Mouse (Mus musculus) liver, embryonic 14.5 days (tissue): Measurements from ENCODE around the gene Rasal1. TPM values are rescaled to one million over a fixed set of nuclear protein-coding genes. Genes with fewer than 3 reads are reported as not detected.

Experiments
- ATAC-seq: fragments of 200-750 bp; cut with Nextera tagmentation; 2 replicates; pipeline ENCODE4 v1.8.0; 2017; ENCODE audit warnings: moderate number of reproducible peaks, mild to moderate bottlenecking, moderate library complexity; ENCODE audit not compliant: insufficient read depth
- DNase-seq, 3 experiments: peaks; one replicate each; pipeline ENCODE4 v3.0.0-alpha.2; 2012 to 2013; ENCODE audit warnings: low read depth in 3 of 3, low spot score in 3 of 3
- H3K27ac ChIP-seq: fragments of 300-500 bp; sonication (generic); 2 replicates; pipeline ENCODE4 v1.5.1; 2014; ENCODE audit warnings: moderate library complexity, mild to moderate bottlenecking, control low read depth, inconsistent platforms
- H3K27me3 ChIP-seq: fragments of 300-500 bp; sonication (generic); 2 replicates; pipeline ENCODE4 v1.6.1; 2014; ENCODE audit warnings: mild to moderate bottlenecking, low read length, moderate library complexity; ENCODE audit not compliant: control insufficient read depth, insufficient read depth
- H3K36me3 ChIP-seq: fragments of 300-500 bp; sonication (generic); replicated peaks from 2 replicates; pipeline ENCODE4 v1.6.1; 2014; ENCODE audit warnings: low read depth; ENCODE audit not compliant: control insufficient read depth, insufficient read depth
- H3K4me1 ChIP-seq, 2 experiments: fragments of 200-500 bp in 1 of 2; fragments of 300-500 bp in 1 of 2; sonication (generic) in 1 of 2; replicated peaks; 2 replicates each; pipeline ENCODE4 v1.6.1; 2012 to 2014; ENCODE audit warnings: antibody characterized with exemption in 1 of 2, inconsistent platforms in 1 of 2, low read length in 1 of 2; ENCODE audit not compliant: control insufficient read depth in 2 of 2, insufficient read depth in 2 of 2
- H3K4me2 ChIP-seq: fragments of 300-500 bp; sonication (generic); 2 replicates; pipeline ENCODE4 v1.6.1; 2014; ENCODE audit warnings: low read depth, mild to moderate bottlenecking, control low read depth, moderate library complexity
- H3K4me3 ChIP-seq, 2 experiments: fragments of 200-500 bp in 1 of 2; fragments of 300-500 bp in 1 of 2; sonication (generic) in 1 of 2; 2 replicates each; pipeline ENCODE4 v1.5.1; 2012 to 2014; ENCODE audit warnings: low read depth in 2 of 2, low read length in 2 of 2, mild to moderate bottlenecking in 2 of 2, control low read depth in 1 of 2, inconsistent platforms in 1 of 2, moderate library complexity in 1 of 2; ENCODE audit not compliant: insufficient read depth in 1 of 2
- H3K9ac ChIP-seq: fragments of 300-500 bp; sonication (generic); replicated peaks from 2 replicates; pipeline ENCODE4 v1.6.1; 2014; ENCODE audit warnings: mild to moderate bottlenecking, control low read depth, moderate library complexity
- H3K9me3 ChIP-seq: fragments of 300-500 bp; sonication (generic); 2 replicates; pipeline ENCODE4 v1.6.1; 2016; ENCODE audit warnings: low read length, mixed read lengths; ENCODE audit not compliant: control insufficient read depth
- CTCF ChIP-seq: IDR thresholded peaks from 2 replicates; pipeline ENCODE4 v1.5.1; 2016; ENCODE audit warnings: antibody characterized with exemption, low read depth, control low read depth
- EP300 ChIP-seq: IDR thresholded peaks from 2 replicates; pipeline ENCODE4 v1.6.1; 2016; ENCODE audit warnings: antibody characterized with exemption, low read depth
- WGBS: fragments of 180-500 bp; shearing (Covaris S2); extraction: QIAGEN DNeasy Blood & Tissue Kit; methylation state at CpG from one replicate; pipeline ENCODE4 v1.1.7; 2014; ENCODE audit not compliant: insufficient replicate concordance; 5-methylcytosine and 5-hydroxymethylcytosine counted together
- polyA plus RNA-seq, 2 experiments: library from polyadenylated mRNA; depleted of rRNA in 1 of 2; stranded (reverse) in 1 of 2; unstranded in 1 of 2; fragments of >200 nt; fragmentation: Nextera tagmentation in 1 of 2; extraction: Ambion mirVana in 1 of 2; gene quantifications; 2 replicates each; pipeline versions ENCODE4 v1.2.1 to v1.2.3; 2012 to 2014

The Rasal1 gene
- polyA plus RNA-seq, 2 experiments: 0.17 to 0.18 TPM

DNA sequence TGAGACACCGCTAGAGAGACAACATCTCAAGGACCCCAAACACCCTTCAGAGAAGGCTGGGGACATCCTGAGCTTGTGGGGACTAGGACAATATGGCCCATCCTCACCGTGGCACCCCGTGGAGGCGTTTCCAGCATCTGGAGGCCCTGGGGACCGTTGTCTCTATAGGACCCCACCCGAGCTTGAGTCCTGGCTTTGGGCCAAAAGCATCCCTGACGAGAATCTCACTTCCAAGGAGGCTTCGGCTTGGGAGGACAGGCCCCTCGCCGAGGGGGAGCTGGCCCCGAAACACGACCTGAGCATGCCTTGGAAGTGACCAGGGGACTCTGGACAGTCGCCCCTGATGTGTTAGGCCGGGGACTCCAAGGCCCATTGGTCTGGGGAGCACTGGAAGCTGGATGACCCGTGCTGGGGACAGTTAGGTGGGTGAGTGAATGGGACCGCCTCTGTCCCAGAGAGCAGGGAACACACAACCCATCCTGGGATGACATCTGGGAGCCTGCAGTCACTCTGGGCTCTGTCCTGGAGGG is 39.3 kb upstream of the Rasal1 start:
- ATAC-seq: no peak
- no peak for TF ChIP-seq CTCF
- TF ChIP-seq EP300: no peak
- H3K4me3 ChIP-seq: no peak overlapping the region

DNA sequence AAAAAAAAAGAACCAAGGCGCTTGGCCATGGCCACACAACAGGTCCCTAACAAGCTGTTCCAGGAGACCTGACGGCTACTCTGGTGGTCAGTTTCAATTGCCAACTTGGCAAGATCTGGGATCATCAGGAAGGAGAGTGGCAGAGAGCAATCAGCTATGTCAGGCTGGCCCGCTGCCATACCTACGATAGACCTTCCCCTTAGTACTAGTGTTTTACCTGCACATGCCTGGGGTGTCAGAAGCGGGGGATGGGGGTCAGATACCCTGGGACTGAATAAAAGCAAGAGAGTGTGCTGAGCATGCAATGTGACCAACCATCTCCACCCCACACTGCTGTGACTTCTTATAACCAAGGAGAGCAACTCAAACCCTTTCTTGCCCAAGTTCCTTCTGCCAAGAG is 37.7 kb upstream of the Rasal1 start:
- Histone ChIP-seq H3K9ac (no peak overlapping the region), H3K9me3 (no peaks in the 10 kb centered on the region), H3K27ac (no peak overlapping the region), H3K4me1 (peaks cover 3 to 10% of the 10 kb centered on the region in 2 experiments), H3K36me3 (no peaks in the 10 kb centered on the region), H3K4me2 (peak overlapping the region; percentile 96), H3K27me3 (no peaks in the 10 kb centered on the region), H3K4me3 (no peak overlapping the region)
- WGBS: 83% methylated on average over 5 of the region's 5 CpGs
- ATAC-seq (no peak), DNase-seq (no peak)
- no peak for TF ChIP-seq CTCF

More for the DNA sequence above, 39.3 kb upstream of the Rasal1 start:
- H3K27me3 ChIP-seq: no peaks in the 10 kb centered on the region
- peaks cover 6 to 15% of the 10 kb centered on the region in 2 experiments for H3K4me1 ChIP-seq
- no peaks in the 10 kb centered on the region for H3K36me3 ChIP-seq
- no peak for DNase-seq
- H3K9ac ChIP-seq: no peak overlapping the region
- no peak overlapping the region for H3K4me2 ChIP-seq
- no peak overlapping the region for H3K27ac ChIP-seq
- WGBS: 75% methylated on average over 16 of the region's 16 CpGs
- H3K9me3 ChIP-seq: no peaks in the 10 kb centered on the region

DNA sequence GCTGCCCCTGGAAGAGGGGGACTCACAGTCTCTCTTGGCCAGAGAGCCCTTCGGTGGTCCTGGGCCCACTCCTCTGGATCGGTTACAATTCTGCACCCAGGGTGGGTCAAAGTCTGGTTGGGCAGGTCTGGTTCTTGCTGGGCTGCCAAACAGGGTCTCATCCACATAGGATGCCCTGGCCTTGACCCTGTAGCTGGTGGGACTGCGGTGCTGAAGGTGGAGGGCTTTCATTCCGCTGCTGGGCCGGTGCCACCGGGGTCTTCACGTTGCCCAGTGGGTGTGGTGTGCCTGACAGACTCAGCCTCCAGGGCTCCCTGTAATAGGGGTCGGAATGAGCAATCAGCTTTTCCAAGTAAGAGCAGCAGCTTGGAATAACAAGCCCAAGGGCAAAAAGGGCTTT is 37.2 kb upstream of the Rasal1 start:
- Histone ChIP-seq H3K9me3 (no peaks in the 10 kb centered on the region), H3K4me3 (peak overlapping the region; percentile 78 to 84), H3K9ac (peak overlapping the region; percentile 65), H3K36me3 (no peaks in the 10 kb centered on the region), H3K4me2 (peak overlapping the region; percentile 96), H3K4me1 (peaks cover 3 to 10% of the 10 kb centered on the region in 2 experiments), H3K27ac (no peak overlapping the region), H3K27me3 (no peaks in the 10 kb centered on the region)
- DNase-seq (no peak), ATAC-seq (no peak)
- WGBS: 60% methylated on average over 8 of the region's 8 CpGs
- TF ChIP-seq EP300 (no peak), CTCF (no peak)

DNA sequence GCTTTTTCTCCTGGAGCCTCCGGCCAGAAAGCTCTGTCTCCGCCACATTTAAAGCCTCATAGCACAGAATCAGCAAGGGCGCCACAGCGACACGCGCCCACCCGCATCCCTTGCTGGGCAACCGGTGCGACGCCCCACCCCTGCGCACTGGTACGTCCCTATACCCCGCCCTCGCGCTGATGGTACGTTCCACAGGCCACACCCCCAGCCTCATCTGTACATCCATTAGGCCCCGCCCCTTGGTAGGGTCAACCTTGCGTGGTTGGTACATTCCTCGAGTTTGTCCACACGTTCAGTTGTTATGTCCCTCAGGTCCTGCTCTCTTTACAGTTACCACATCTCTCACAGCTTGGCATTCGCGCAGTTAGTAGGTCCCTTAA is 36.2 kb upstream of the Rasal1 start, which contains the start of the genes Rita1 and Ddx54:
Rita1 (minus strand) TSS at position 148 of the 380 bp plus-strand sequence.
Ddx54 (plus strand) TSS at position 298 of the 380 bp plus-strand sequence.
- H3K4me1 ChIP-seq: peaks cover 3 to 10% of the 10 kb centered on the region in 2 experiments
- ATAC-seq (peak; percentile 78), DNase-seq (peak in 2 of 3 experiments; percentile 86 to 91)
- H3K27ac ChIP-seq: peak within 1 kb of the TSS; percentile 53
- H3K9me3 ChIP-seq: no peaks in the 10 kb centered on the region
- peak within 1 kb of the TSS; percentile 65 for H3K9ac ChIP-seq
- peak within 1 kb of the TSS; percentile 78 to 84 for H3K4me3 ChIP-seq
- under 1% methylated on average over 22 of the region's 22 CpGs for WGBS
- H3K36me3 ChIP-seq: no peaks in the 10 kb centered on the region
- H3K27me3 ChIP-seq: no peaks in the 10 kb centered on the region
- TF ChIP-seq CTCF (no peak), EP300 (peak; percentile 50)
- peak within 1 kb of the TSS; percentile 96 for H3K4me2 ChIP-seq

DNA sequence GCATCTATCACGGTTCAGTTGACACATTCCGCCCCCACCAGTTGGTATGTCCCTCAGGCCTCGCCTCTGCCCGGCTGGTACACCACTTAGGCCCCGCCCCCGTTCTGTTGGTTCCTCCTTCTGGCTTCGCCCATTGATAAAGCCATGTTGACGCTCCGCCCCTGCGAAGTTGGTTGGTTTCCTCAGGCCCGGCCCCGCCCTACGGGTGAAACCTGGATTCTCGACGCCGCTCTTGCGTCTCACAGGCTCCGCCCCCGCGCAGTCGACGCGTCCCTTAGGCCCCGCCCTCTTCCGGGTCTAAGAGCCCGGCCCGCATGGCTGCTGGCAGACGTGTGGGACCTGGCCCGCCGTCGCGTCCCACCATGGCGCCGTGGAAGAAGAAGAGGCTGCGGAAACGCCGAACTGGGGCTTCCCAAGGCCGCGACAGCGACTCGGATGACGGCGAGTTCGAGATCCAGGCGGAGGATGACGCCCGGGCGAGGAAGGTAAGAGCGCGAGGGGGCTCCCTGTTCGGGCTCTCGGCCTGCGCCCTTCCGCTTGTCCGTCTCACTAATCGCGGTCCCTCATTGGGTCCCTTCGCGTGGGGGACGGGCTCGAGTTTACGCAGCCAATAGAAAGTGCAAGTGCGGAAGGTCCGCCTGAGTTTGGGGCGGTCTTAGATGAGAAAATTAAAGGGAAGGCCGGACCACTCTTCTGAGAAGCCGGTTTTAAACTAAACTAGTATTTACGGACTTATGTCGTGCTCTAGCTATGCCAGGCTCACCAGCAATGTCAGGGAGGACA is 35.6 kb upstream of the Rasal1 start:
- DNase-seq: peak; percentile 100
- TF ChIP-seq CTCF: no peak
- TF ChIP-seq EP300: no peak
- H3K4me2 ChIP-seq: peak overlapping the region; percentile 96
- peaks cover 3 to 10% of the 10 kb centered on the region in 2 experiments for H3K4me1 ChIP-seq
- H3K36me3 ChIP-seq: no peaks in the 10 kb centered on the region
- H3K9ac ChIP-seq: peak overlapping the region; percentile 62
- H3K4me3 ChIP-seq: peak overlapping the region; percentile 78 to 84
- H3K27ac ChIP-seq: peak overlapping the region; percentile 53
- no peaks in the 10 kb centered on the region for H3K27me3 ChIP-seq
- ATAC-seq: peak; percentile 91
- H3K9me3 ChIP-seq: no peaks in the 10 kb centered on the region
- under 1% methylated on average over 69 of the region's 69 CpGs for WGBS
